Mouse (Mus musculus): ENCODE measurements around the gene Wars2.

Gene Wars2

DNA sequence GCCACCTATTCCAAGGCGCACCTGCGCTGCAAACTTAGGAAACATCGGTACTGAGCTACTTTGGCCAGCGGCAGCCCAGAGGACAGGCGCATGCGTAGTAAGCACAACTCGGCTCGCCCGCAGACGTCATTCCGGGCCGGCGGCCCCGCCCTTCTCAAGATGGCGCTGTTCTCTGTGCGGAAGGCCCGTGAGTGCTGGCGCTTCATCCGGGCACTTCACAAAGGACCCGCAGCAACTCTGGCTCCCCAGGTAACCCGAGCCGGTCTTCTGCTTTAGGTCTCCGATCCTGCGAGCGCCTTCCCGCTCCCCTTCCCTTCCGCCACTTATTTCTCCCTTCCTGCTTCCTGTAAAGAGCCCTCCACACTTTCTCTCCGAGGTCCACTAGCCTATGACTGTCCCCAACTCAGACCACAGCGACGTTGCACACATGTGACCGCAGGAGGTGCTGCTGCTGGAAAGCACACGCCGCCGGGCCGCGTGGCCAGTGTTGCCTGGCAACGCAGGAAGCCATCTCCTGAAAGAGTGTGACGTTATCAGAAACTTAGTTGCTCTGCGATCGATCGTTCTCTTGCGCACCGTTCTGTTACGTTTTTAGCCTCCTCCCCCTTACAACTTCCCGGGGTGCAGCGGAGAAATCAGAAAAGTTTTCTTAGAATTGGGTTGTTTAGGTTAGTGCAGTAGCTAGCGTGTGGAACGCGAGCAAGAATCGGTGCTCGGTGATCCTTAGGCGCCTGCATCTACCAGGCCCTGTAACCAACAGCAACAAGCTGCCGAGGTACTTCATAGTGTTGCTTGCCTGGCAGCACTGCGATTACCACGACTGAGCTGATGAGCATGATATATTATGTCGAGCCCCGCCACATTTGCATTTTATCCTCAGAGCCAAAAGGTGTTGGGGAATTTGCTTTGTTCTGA is at the start of gene Wars2:
Wars2 (plus strand) TSS at position 129 of the 915 bp plus-strand sequence.
- in situ Hi-C loops (cut with MboI, MseI) = loop anchor here (25.0 kb wide), 2 partner anchors 1129 to 1771 kb away; partner anchors contain the start of genes Notch2 (in 1 of the 2) and Trim45 (in 1 of the 2)

GRCm38 (mm10) chr3:99096816-99097215 is 44.1 kb upstream of the Wars2 start:
- in situ Hi-C loops (cut with MboI, MseI) = no loop called here

DNA sequence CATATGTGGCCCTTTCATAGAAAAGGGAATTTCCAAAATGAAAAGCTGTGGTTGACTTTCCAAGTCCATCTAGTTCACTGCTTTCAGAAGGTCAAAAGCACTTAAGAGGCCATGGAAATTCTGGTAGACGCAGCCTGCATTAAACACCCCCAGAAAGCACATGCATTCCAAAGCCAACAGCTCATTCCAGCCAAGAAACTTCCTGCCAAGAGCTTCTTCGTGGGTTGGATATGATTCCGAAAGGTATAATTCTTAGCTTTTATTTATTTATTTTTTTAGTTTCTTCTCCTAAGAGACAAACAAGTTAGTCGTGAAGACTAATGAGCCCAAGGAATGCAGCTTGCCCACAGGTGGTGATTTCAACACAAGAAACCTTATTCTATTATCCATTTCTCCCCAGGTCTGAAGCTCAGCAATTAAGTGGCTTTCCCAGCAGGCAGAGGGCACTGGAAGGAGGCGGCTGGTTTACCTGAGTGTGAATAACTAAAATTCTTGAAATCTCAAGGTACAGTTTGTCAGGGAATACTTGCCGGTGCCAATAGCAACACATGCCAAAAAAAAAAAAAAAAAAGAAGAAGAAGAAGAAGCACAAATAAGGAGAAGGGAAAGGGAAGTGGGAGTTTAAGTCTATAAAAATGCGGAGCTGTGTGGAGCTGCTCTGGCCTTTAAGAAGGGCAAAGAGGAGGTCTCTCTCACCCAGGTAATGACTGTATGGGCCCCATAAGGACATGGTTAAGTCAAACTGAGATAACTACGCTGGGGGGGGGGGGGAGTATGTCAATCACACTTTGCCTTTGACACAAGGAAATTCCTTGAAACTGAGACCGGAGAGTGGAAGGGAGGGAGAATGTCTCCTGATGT is 30.3 kb upstream of the Wars2 start:
- in situ Hi-C loops (cut with MboI, MseI) = no loop called here

GRCm38 (mm10) chr3:99111214-99111608 is 29.7 kb upstream of the Wars2 start:
- in situ Hi-C loops (cut with MboI, MseI) = no loop called here

DNA sequence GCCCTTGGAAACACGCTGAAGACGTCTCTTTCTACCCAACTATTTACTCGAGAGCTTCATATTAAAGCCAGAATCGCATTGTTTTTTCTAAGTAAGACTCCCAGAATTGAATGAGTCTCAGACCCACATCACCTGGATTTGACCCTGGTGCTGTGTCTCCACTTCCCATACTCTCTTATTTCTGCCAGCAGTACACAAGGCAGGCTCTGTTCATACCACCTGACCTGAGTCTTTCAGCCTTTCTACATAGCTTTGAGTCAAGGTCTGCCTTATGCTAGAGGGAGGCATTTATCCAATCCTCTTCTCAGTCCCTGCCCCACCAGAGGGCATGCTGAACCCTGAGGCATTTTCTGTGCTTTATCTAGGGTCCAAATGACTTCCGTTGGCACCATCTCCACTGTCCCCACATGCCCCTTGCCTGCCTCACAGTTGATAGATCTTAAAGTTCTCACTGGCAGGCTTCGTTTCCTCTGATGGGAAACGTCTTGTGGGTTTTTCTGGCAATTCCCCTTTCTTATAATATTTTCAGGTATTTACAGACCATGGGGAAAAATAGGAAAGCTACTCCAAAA is 27.5 kb upstream of the Wars2 start:
- in situ Hi-C loops (cut with MboI, MseI) = no loop called here

DNA sequence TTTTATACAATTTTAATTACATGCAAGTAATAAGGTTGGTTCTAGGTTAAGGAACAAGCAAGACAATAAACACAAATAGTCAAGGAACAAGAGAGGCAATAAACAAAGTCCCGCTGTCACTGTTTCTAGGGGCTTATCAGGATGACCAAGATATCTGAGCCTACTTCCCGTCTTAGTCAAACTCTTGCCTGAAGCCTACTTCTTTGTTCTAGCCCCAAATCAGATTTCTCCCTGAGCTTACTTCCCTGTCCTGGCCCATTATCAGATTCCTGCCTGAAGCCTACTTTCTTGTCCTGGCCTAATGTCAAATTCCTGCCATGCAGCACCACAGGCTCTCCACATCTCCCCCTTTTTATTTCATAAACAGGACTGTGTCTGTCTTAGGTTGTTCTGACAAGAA is 19.9 kb upstream of the Wars2 start:
- in situ Hi-C loops (cut with MboI, MseI) = loop anchor here in 1 of 2 experiments (10.0 kb wide), 1 partner anchor 574 kb away; no protein-coding TSS in a partner anchor

- in situ Hi-C loops (cut with MboI, MseI) = loop anchor here (25.0 kb wide), 2 partner anchors 1118 to 1782 kb away; partner anchors contain the start of genes Notch2 (in 1 of the 2) and Trim45 (in 1 of the 2)
Measured at GRCm38 (mm10) chr3:99130521-99130920, 10.3 kb upstream of the Wars2 start.

- in situ Hi-C loops (cut with MboI, MseI) = loop anchor here (25.0 kb wide), 2 partner anchors 1120 to 1780 kb away; partner anchors contain the start of genes Notch2 (in 1 of the 2) and Trim45 (in 1 of the 2)
Measured at GRCm38 (mm10) chr3:99131973-99132372, 8.9 kb upstream of the Wars2 start.

DNA sequence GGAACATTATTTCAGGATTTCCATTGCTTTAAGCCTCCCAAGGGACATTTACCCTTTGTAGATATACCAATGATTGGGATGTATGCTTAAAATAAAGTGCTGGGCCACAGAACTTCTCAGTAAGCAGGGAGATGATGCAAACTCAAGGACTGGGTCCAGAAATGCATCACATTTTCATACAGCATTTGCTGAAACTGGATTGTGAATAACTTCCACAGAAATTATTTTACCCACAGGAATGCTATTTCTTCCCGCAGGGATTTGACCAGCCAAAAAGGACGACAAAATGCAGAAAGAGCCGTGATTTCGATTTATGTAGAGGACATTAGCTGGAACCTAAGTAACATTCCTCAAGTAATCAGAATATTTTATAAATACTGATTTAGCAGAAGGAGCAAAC is 7.0 kb upstream of the Wars2 start:
- in situ Hi-C loops (cut with MboI, MseI) = loop anchor here (25.0 kb wide), 2 partner anchors 1122 to 1778 kb away; partner anchors contain the start of genes Notch2 (in 1 of the 2) and Trim45 (in 1 of the 2)

DNA sequence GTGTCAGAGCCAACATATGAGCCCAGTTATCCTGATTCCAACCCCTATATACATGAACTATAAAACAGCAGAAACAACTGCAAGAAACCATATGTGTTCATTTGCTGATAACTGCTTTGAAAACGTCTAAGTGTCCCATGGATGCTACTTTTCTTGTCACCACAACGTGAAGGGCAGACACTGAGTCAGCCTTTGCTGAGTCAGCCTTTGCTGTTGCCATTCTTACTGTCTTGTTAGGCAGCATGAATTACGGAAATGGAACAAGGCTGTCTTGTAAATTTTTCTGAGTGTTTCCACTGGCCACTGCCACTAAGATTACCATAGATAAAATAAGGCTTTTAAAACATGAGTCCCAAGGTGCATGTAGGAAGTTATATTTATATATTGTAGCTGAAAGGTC is 7.0 kb downstream of the Wars2 start:
- in situ Hi-C loops (cut with MboI, MseI) = loop anchor here (25.0 kb wide), 2 partner anchors 1136 to 1764 kb away; partner anchors contain the start of genes Notch2 (in 1 of the 2) and Trim45 (in 1 of the 2)

- in situ Hi-C loops (cut with MboI, MseI) = loop anchor here (25.0 kb wide), 2 partner anchors 1137 to 1763 kb away; partner anchors contain the start of genes Notch2 (in 1 of the 2) and Trim45 (in 1 of the 2)
Measured at GRCm38 (mm10) chr3:99149035-99149434, 8.2 kb downstream of the Wars2 start.

GRCm38 (mm10) chr3:99156286-99156685 is 15.4 kb downstream of the Wars2 start:
- in situ Hi-C loops (cut with MboI, MseI) = no loop called here

GRCm38 (mm10) chr3:99156987-99157386 is 16.1 kb downstream of the Wars2 start:
- in situ Hi-C loops (cut with MboI, MseI) = no loop called here

GRCm38 (mm10) chr3:99157451-99158015 is 16.7 kb downstream of the Wars2 start:
- in situ Hi-C loops (cut with MboI, MseI) = no loop called here

DNA sequence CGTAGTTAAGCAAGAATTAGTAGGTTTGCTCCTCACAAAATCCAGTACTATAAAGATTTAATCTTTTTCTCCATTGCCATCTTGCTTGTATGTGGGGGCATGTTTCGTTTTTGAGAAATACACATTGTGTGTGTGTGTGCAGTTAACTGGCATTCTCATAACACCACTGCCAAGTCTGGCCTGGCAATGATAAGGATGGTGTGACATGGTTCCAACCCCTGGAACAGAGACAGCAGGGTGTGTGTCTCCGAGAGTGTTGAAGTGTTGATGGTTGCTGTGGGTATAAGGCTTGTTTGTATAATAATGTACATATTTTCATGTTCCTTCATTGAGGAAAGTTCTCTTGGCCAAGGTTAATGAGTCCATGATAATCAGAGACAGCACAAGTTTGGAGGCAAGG is 19.1 kb downstream of the Wars2 start:
- in situ Hi-C loops (cut with MboI, MseI) = no loop called here

DNA sequence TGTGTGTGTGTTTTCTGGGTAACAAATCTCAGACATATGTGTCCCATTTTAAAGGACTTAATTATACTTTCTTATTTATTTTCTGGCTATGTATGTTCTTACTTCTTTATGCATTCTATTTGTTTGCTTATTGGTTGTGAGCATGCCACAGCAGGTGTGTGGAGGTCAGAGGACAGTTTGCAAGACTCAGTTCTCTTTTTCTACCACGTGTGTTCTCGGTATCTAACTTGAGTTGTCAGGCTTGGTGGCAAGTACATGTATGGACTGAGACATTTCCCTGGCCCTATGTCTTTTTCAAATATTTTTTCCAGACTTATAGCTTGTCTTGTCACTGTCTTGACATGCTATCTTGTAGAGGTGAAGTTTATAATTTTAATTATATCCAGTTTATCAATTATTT is 21.3 kb downstream of the Wars2 start:
- in situ Hi-C loops (cut with MboI, MseI) = no loop called here

- in situ Hi-C loops (cut with MboI, MseI) = no loop called here
Measured at GRCm38 (mm10) chr3:99167734-99168133, 26.9 kb downstream of the Wars2 start.

- in situ Hi-C loops (cut with MboI, MseI) = no loop called here
Measured at GRCm38 (mm10) chr3:99173178-99173577, 32.3 kb downstream of the Wars2 start.

DNA sequence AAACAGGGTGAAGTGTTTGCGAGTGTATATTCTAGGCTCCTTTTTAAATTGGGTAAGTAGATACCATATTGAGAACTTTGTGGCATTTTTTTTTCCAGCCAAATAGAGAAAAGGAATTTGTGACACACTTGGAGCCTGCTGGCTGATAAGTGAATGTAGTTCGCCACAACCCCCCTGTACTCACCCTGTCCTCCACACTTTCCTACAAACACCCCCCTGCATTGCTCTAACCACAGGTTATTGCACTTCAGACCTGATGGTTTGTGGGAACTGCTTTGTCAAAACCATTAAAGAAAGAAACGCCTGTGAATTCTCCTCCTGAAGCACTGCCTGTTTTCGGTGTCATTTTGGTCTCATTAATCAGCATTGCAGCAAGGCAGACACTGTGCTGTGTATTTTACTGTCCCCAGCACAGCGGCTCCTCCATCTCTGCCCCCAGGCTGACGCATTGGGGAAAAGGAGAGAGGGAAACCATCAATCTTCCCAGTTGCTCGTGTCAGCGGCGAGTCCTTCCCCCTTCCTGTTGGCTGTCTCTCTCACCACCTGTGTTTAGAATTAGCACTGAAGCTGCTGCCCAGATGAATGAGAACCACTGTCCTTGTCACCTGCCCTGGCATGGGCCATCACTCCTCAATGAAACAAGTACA is 33.9 kb downstream of the Wars2 start:
- in situ Hi-C loops (cut with MboI, MseI) = no loop called here

DNA sequence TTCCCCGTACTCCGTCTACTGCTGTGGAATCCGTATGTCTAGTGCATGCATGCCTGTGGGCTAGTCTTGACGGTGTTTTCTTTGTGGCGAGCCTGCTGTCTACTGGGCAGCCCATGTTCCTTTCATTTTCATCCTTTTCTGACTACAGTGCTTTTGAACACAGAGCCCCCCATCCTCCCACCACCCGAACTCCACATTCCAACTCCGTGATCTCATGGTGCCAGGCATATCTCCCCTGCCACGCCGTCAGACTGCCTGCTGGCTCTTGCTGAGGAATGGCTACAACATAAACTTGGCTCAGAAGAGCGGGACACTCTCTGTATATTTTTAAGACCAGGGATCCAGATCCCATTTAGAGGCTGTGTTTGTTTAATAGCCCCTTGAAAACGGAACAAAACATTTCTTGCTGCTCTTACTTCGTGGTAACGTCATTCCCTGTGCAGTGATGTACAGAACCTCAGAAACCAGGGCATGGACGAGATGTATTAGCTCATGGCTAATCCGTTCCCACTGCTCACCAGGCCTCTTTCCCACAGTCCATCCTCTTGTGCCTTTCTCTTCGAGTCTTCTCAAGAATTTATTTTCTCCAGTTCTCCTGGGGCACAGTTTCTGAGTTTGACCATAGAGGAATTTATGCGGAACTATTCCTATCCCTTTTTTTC is 42.6 kb downstream of the Wars2 start:
- in situ Hi-C loops (cut with MboI, MseI) = no loop called here
